Mouse (Mus musculus): ENCODE measurements around the gene Gm6034.

DNA sequence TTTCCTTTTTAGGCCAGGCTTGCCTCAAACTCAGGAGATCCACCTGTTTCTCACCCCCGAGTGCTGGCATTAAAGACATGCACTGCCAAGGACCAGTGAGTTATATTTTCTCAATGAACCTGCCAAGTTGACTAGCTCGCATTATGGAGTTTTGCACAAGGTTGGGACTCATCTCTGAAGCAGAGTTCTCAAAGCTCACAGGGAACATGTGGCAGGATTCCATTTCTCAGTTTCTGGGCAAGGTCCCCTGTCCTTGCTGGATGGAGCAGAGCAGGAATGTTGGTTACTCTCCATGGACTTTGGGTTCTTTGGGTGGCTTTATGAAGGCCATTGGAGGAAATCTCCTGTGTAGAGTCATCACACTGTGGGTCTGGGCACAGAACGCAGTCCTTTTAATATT lies 525 bp downstream of the Gm6034 start:
- no peak for TF ChIP-seq CTCF (IDR thresholded peaks at IDR 0.05; ENCODE audit: extremely low read depth, insufficient read depth, low read length)
- no peak for TF ChIP-seq POLR2A (IDR thresholded peaks at IDR 0.05; ENCODE audit: extremely low read depth, insufficient read depth, low read length)

Data from cortical plate, adult 2 months (tissue).